Mouse (Mus musculus) cerebellum, adult 18-20 months (tissue): ENCODE measurements around the gene Igflr1.

Source experiments
- DNase-seq, 2 experiments: peaks; one replicate each; pipeline ENCODE4 v3.0.0; 2021

Gene Igflr1

GRCm38 (mm10) chr7:30588676-30589434, 23.6 kb downstream of the Igflr1 start, which contains the start of gene Kmt2b:
Gene Kmt2b, minus strand, starts transcription at chr7:30588726.
- peak; percentile 96 to 98 for DNase-seq

DNA sequence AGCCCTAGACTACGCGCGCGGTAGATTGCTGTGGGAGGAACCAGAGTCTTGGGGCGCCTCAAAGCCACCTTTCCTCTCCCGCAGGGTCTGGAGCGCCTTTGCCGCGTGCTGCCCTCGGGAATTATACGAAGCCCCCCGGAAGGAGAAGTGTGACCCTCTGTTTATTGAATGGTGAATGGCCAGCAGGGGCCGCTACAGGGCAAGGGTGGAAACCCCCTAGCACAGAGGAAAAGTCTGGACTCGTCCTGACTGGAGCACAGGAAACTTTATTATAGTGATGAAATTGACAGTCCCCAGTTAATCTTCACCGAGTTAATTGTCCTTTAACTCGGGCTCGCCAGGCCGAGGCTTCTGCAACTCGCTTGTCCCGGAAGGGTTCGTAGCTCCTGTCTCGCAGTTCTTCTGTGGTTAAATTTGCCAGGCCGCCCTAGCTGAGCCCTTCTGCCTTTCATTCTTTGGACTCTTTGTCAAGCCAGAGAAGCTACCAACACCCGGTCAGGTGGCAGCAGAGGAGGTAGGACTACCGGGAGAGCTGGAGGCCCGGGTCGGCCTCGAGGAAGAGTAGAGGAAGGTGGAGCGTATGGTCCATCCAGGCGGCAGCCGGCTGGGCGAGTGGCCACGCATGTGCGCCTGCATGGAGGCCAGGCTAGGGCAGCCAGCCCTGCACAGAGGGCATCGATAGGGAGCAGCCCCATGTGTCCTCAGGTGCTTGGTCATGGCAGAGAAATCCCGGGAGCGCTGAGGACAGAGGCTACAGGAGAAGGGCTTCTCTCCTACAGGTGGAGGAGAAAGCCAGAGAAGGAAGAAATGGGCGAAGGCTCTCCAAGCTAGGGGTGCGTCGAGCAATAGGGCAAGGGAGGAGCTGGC, 24.4 kb downstream of the Igflr1 start:
- DNase-seq: peak; percentile 82 to 88

DNA sequence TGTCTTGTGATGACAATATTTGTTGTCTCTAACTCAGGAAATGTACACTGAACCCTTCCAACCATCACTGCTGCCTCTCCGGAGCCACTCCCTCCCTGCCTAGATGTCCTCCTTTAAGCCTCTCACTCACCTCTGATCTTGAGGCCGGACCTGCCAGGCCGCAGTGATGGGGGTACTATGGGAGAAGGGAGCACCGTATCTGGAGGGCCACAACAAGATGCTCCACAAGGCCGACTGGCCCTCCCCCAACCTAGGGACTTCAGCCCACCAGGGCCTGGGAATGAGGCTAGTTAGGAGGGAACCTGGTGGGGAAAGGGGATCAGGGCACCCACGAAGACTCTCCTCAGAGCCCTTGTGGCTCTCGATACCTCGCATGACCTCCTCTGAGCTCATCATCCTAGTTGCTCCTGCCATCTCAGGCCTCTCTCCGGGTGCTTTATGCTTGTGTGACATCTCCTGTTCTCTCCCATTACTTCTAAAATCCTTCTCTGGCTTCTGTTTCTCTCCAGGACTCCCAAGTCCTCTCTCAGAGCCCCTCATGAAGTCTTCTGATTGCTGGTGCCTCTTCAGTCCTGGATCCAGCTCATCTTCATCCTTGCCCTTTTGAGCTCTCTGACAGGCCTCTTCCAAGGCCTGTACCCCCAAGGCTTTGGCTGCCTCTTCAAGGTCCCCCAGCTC, 25.8 kb downstream of the Igflr1 start:
- DNase-seq: no peak

- no peak for DNase-seq
These were observed 26.4 kb downstream of the Igflr1 start for GRCm38 (mm10) chr7:30591605-30591951.

DNA sequence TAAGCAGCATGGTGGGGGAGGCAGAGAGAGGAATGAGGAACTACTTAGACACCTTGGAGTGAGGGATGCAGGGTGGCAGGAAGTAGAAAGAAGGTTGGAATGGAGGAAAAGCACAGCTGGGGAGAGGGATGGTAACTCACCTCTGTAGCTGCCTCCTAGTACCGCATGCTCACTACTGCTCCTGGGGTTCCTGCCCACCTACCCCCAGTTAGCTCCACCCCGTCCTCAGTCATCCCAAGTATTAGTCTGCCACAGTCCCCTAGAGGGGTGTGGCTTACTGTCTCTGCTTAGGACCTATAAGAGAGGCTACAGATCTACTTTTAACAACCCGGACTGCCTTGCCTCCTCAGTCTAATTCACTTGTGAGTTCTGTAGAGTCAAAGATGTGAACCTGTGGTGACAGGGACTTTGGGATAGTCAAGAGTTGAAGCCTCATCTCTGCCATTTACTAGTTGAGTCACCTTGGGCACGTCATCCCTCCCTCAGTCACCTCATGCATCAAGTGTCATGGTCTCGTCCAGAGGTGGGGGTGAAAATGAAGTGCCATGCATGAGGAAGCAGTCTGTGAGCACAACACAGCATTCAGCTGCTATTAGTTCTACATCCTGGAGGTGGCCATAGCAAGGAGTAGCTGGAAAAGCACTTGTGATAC, 27.7 kb downstream of the Igflr1 start:
- DNase-seq: no peak

GRCm38 (mm10) chr7:30593579-30594509, 28.6 kb downstream of the Igflr1 start:
- no peak for DNase-seq

GRCm38 (mm10) chr7:30594510-30595024, 29.3 kb downstream of the Igflr1 start:
- no peak for DNase-seq

GRCm38 (mm10) chr7:30596093-30596492, 30.9 kb downstream of the Igflr1 start:
- no peak for DNase-seq

DNA sequence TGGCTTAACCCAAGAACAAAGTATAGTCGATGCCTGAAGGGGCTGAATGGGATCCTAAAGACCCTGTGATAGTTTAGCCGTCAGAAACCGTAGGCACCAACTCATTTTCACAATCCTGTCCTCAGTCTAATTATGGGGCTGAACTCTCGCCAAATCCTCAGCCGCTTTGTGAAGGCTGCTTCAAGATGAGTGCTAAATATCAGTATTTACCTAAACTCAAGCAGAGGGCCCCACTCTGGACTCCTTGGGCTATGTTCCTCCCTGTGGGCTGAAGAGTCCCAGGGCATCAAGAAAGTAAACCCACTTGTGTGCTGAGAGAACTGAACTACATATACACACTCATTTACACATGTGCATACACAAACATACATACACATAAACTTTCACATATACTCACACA, 31.6 kb downstream of the Igflr1 start:
- no peak for DNase-seq

DNA sequence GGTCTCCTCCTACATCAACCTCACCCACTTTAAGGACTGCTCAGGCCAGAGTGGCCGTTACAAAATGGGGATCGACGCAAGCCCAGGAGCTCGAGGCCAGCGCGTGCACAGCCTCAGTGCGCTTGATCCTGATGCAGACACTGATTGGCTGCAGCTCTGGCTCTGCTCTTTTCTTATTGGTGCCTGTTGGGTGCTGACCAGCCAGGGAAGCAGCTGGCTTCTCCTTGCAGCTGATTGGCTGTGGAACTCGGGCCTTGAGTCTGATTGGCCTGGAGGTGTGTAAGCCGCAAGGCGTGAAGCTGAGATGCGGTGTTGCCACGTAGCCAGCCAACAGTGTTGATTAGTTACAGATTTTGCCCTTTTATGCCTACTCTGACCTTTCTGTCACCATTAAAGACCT, 33.6 kb downstream of the Igflr1 start, which contains the start of gene Zbtb32:
TSS of gene Zbtb32 (minus strand) at position 124 of the 400 bp plus-strand sequence.
- no peak for DNase-seq

GRCm38 (mm10) chr7:30599933-30600353, 34.7 kb downstream of the Igflr1 start:
- peak; percentile 97 to 98 for DNase-seq

GRCm38 (mm10) chr7:30600651-30601050, 35.4 kb downstream of the Igflr1 start:
- peak; percentile 23 to 39 for DNase-seq

DNA sequence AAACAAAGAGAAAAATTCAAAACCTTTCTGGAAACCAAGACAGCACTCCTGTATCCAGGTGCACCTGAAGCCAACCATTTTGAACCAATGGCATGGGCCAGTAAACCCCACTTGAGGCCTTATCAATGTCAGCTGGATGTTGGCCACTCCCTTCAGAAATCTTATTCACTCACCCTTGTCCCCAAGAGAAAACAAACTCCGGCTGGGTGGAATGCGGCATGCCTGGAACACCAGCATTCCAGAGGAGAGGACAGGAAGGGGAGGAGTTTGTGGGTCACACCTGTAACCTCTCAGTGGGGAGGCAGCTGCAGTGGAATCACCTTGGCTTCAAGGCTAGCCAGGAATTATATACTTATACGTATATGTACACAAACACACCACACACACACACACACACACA, 37.4 kb downstream of the Igflr1 start:
- no peak for DNase-seq

GRCm38 (mm10) chr7:30604424-30604823, 39.2 kb downstream of the Igflr1 start:
- no peak for DNase-seq

- no peak for DNase-seq
These were observed 39.7 kb downstream of the Igflr1 start for GRCm38 (mm10) chr7:30604944-30605343.

GRCm38 (mm10) chr7:30607706-30608309, 42.6 kb downstream of the Igflr1 start:
- DNase-seq: peak; percentile 59 to 60

DNA sequence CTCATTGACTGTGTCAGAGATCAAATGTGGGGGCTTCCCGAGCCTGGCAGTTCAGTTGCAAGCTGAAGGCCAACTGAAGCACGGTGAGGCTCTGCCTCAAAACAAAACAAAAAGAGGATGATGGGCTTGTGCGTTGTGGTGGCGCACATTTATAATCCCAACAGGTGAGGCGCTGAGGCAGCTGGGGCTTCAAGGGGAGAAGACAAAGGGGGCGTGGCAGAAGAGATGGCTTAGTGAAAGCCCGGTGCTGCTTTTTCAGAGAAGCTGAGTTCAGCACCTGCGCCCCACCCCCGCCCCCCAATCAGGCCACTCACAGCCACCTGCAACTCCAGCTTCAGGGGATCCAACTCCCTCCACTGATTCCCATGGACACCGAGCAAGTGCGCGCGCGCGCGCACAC, 43.2 kb downstream of the Igflr1 start:
- DNase-seq: no peak

- DNase-seq: no peak
These were observed 44.8 kb downstream of the Igflr1 start for GRCm38 (mm10) chr7:30610043-30610442.

DNA sequence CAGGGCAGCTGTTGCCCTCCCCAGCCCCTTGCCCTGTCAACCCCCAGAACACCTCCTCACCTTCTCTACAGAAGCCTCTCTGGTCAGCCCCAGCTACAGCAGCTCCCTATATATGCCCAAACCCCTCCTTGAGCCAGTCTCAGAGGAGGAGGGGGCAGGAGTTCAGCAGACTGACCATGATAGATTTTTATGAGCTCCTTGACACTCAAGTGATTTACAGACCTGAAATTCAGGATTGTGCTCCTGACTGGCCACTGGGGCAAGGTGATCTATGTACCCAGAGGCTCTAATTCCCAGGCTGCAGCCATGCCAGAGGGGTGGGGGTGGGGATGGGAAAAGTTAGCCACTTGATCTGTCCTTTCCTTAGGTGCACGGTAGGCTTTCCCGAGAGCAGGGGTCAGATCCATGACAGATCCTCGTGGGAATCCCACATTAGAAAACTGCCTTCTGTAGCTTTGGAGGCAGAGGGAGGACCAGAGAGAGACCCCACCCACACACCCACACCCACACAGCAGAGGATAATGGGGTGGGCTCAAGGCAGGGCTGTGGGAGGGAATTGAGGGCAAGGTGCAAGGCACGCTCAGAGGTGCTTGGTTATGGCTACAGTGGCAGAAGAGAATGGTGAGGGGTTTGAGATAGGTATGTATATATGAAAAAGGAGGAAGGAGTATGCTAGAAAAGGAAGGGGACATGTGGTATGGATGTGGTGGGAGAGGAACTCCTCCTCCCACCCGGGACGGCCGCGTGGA, 47.6 kb downstream of the Igflr1 start, which contains the start of gene Upk1a:
TSS of gene Upk1a (minus strand) at position 194 of the 749 bp plus-strand sequence.
- DNase-seq: no peak

DNA sequence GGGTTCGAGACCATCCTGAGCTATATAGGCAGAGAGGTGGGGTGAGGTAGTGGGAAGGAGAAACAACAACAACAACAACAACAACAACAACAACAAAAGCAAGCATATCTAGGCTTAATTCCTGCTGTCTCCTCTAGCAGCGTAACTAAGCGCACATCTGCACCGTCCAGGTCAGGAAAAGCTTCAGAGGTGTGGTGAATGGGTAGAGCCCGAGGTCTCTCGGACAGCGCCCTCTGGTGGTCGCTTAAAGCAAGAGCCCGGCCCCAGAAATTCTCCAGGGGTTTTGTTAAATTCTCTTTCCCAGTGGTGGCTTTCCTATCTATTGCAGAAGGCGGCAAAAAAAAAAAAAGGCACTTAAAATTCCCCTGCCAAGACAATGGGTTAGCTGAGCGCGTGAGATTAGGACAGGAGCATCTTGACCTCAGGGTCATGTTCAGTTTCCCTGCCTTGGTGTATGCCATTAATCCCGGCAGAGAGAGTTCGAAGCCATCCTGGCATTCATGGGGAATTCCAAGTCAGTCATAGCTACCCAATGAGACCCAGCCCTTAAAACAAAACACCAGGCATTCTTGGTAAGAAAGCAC, 48.4 kb downstream of the Igflr1 start:
- DNase-seq: peak; percentile 57 to 76
